Mouse (Mus musculus) heart, embryonic 14.5 days (tissue): ENCODE measurements around the gene Tmprss4. TPM values are rescaled to one million over a fixed set of nuclear protein-coding genes. Genes with fewer than 3 reads are reported as not detected.

ENCODE experiments used
- ATAC-seq: fragments of 200-750 bp; cut with Nextera tagmentation; 2 replicates; pipeline ENCODE4 v1.8.0; 2017; ENCODE audit warnings: low read depth, moderate TSS enrichment; ENCODE audit not compliant: insufficient number of reproducible peaks, insufficient read depth, low FRiP score
- H3K27ac ChIP-seq, 2 experiments: fragments of 200-500 bp in 1 of 2; fragments of 300-500 bp in 1 of 2; sonication (generic) in 1 of 2; replicated peaks in 1 of 2; 2 replicates each; pipeline ENCODE4 v1.5.1; 2012 to 2014; ENCODE audit warnings: low read depth in 2 of 2, low read length in 2 of 2, control low read depth in 1 of 2, mild to moderate bottlenecking in 1 of 2, mixed read lengths in 1 of 2; ENCODE audit not compliant: control insufficient read depth in 1 of 2, insufficient read depth in 1 of 2
- H3K27me3 ChIP-seq: fragments of 300-500 bp; sonication (generic); 2 replicates; pipeline ENCODE4 v1.6.1; 2014; ENCODE audit warnings: mild to moderate bottlenecking, low read length, control low read depth; ENCODE audit not compliant: control insufficient read depth, insufficient read depth
- H3K36me3 ChIP-seq: fragments of 300-500 bp; sonication (generic); 2 replicates; pipeline ENCODE4 v1.6.1; 2014; ENCODE audit warnings: mild to moderate bottlenecking, control low read depth, low read length, mixed read lengths; ENCODE audit not compliant: control insufficient read depth, insufficient read depth
- H3K4me1 ChIP-seq, 2 experiments: fragments of 200-500 bp in 1 of 2; fragments of 300-500 bp in 1 of 2; sonication (generic) in 1 of 2; 2 replicates each; pipeline ENCODE4 v1.6.1; 2012 to 2014; ENCODE audit warnings: low read length in 2 of 2, control low read depth in 1 of 2, mixed read lengths in 1 of 2; ENCODE audit not compliant: control insufficient read depth in 2 of 2, insufficient read depth in 2 of 2
- H3K4me2 ChIP-seq: fragments of 300-500 bp; sonication (generic); 2 replicates; pipeline ENCODE4 v1.6.1; 2014; ENCODE audit warnings: mild to moderate bottlenecking, low read length
- H3K4me3 ChIP-seq, 2 experiments: fragments of 200-500 bp in 1 of 2; fragments of 300-500 bp in 1 of 2; sonication (generic) in 1 of 2; 2 replicates each; pipeline ENCODE4 v1.5.1; 2012 to 2014; ENCODE audit warnings: low read length in 2 of 2, mild to moderate bottlenecking in 2 of 2, control low read depth in 1 of 2, low read depth in 1 of 2, moderate library complexity in 1 of 2; ENCODE audit not compliant: control insufficient read depth in 1 of 2, insufficient read depth in 1 of 2
- H3K9ac ChIP-seq: fragments of 300-500 bp; sonication (generic); 2 replicates; pipeline ENCODE4 v1.6.1; 2014; ENCODE audit warnings: mild to moderate bottlenecking, low read length
- H3K9me3 ChIP-seq: fragments of 300-500 bp; sonication (generic); 2 replicates; pipeline ENCODE4 v1.6.1; 2016; ENCODE audit warnings: low read length, control low read depth; ENCODE audit not compliant: control insufficient read depth
- WGBS: fragments of 180-500 bp; shearing (Covaris S2); extraction: QIAGEN DNeasy Blood & Tissue Kit; methylation state at CpG from one replicate; pipeline ENCODE4 v1.1.7; 2014; 5-methylcytosine and 5-hydroxymethylcytosine counted together
- polyA plus RNA-seq: library from polyadenylated mRNA; unstranded; fragments of >200 nt; fragmentation: Nextera tagmentation; extraction: Ambion mirVana; gene quantifications from 2 replicates; pipeline ENCODE4 v1.2.1, GENCODE M21; 2014

The Tmprss4 gene
- not detected in 2 replicates for polyA plus RNA-seq

DNA sequence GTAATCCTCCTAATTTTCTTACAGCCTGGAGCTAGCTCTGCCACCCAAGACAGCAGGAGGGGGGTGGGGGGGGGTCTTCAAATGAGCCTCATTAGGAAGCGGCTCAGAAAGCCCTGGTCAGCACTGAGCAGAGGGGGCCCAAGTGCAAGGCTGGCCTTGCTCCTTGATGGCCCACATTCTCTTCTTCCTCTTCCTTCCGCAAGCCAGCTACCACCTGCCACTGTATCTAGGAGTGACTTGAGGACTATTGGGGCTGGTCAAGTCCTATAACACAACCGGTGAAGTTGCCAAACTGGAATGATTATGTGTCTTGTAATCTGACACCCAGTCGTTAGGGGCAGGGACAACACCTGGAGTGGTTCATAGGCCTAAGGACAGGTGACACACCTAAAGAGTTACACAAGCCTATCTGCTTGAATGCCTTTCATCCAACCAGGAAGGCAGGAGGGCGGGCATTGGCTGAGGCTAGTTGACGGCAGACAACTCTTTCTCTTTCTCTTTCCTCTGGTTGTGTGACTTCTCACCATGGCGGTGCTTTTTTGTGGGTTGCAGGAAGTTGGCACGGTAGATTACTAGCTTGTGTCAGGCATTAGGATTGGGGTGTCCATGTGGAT lies at the start of gene Tmprss4:
Tmprss4 (minus strand) TSS at position 296 of the 614 bp plus-strand sequence.
- H3K4me3 ChIP-seq = no peak within 1 kb of the TSS
- no peak for ATAC-seq
- H3K27ac ChIP-seq = no peak within 1 kb of the TSS
- H3K4me1 ChIP-seq = no peaks in the 10 kb centered on the region
- 73% methylated on average over 8 of the region's 8 CpGs for WGBS
- H3K4me2 ChIP-seq = no peak within 1 kb of the TSS
- H3K27me3 ChIP-seq = peaks cover 4% of the 10 kb centered on the region; the same call in 1 of the 2 replicates
- H3K9ac ChIP-seq = no peak within 1 kb of the TSS
- no peaks in the 10 kb centered on the region for H3K36me3 ChIP-seq
- no peaks in the 10 kb centered on the region for H3K9me3 ChIP-seq

- Histone ChIP-seq H3K9me3 (no peaks in the 10 kb centered on the region), H3K27ac (no peak overlapping the region), H3K9ac (no peak overlapping the region), H3K4me2 (no peak overlapping the region), H3K27me3 (peaks cover 11% of the 10 kb centered on the region; the same call in 1 of the 2 replicates), H3K4me1 (no peaks in the 10 kb centered on the region), H3K4me3 (no peak overlapping the region), H3K36me3 (no peaks in the 10 kb centered on the region)
- ATAC-seq = no peak
- WGBS = 53% methylated on average over 6 of the region's 6 CpGs
These were observed 48.5 kb upstream of the Tmprss4 start for GRCm38 (mm10) chr9:45252395-45252794.

DNA sequence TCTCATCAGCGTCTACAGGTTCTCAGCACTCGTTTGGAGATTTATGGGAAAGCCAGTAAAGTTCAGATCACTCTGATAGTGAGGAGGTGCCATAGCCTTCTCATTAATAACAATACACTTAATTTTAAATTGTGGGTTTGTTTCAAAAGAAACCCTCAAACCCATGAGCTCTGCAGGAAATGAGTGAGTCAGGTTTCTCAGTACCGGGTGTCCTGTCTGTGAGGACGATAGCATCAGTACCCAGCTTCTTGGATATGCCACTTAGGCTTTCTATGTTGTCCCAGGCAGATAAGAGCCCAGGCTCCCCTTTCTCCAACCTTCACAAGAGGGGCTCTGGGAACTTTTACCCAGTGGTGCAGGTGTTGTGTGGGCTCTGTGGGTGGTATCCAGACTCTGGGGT lies 48.1 kb upstream of the Tmprss4 start:
- H3K9ac ChIP-seq = no peak overlapping the region
- peaks cover 8% of the 10 kb centered on the region; the same call in 1 of the 2 replicates for H3K27me3 ChIP-seq
- H3K9me3 ChIP-seq = no peaks in the 10 kb centered on the region
- no peaks in the 10 kb centered on the region for H3K36me3 ChIP-seq
- no peaks in the 10 kb centered on the region for H3K4me1 ChIP-seq
- WGBS = 57% methylated on average over 4 of the region's 4 CpGs
- no peak for ATAC-seq
- no peak overlapping the region for H3K4me3 ChIP-seq
- no peak overlapping the region for H3K27ac ChIP-seq
- no peak overlapping the region for H3K4me2 ChIP-seq

- ATAC-seq = no peak
- Histone ChIP-seq H3K4me3 (no peak overlapping the region), H3K27ac (no peak overlapping the region), H3K4me1 (no peaks in the 10 kb centered on the region), H3K9me3 (no peaks in the 10 kb centered on the region), H3K36me3 (no peaks in the 10 kb centered on the region), H3K4me2 (no peak overlapping the region), H3K27me3 (peaks cover 8% of the 10 kb centered on the region; the same call in 1 of the 2 replicates), H3K9ac (no peak overlapping the region)
- WGBS = 50% methylated on average over 3 of the region's 3 CpGs
These were observed 47.4 kb upstream of the Tmprss4 start for GRCm38 (mm10) chr9:45251281-45251680.

GRCm38 (mm10) chr9:45250306-45250705 lies 46.4 kb upstream of the Tmprss4 start:
- no peak overlapping the region for H3K9ac ChIP-seq
- no peak overlapping the region for H3K4me3 ChIP-seq
- peaks cover 8% of the 10 kb centered on the region; the same call in 1 of the 2 replicates for H3K27me3 ChIP-seq
- no peaks in the 10 kb centered on the region for H3K9me3 ChIP-seq
- WGBS = 83% methylated on average over 7 of the region's 7 CpGs
- no peak for ATAC-seq
- H3K36me3 ChIP-seq = no peaks in the 10 kb centered on the region
- no peaks in the 10 kb centered on the region for H3K4me1 ChIP-seq
- H3K4me2 ChIP-seq = no peak overlapping the region
- no peak overlapping the region for H3K27ac ChIP-seq

DNA sequence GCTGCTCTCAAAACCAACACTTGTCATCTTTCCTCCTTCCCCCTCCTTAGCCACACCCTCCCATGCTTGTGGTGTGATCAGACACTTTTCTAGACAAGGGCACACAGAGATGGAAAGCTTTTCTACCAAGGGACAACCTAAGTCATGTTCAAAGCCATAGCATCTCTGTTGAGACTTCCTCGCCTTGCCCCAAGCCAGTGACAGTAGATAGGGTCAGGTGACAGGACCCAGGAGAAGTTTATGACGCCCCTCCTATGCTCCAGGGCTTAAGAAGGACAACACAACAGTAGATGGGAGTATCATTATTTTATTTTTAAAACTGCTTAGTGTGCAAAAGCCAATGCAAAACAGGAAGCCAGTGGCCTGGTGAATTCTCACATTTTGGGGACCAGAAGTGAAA lies 43.6 kb upstream of the Tmprss4 start:
- Histone ChIP-seq H3K4me3 (no peak overlapping the region), H3K4me2 (no peak overlapping the region), H3K36me3 (no peaks in the 10 kb centered on the region), H3K9ac (no peak overlapping the region), H3K9me3 (no peaks in the 10 kb centered on the region), H3K4me1 (no peaks in the 10 kb centered on the region), H3K27me3 (no peaks in the 10 kb centered on the region), H3K27ac (no peak overlapping the region; a peak in 1 of 4 replicates)
- no peak for ATAC-seq
- 72% methylated on average over 2 of the region's 2 CpGs for WGBS

DNA sequence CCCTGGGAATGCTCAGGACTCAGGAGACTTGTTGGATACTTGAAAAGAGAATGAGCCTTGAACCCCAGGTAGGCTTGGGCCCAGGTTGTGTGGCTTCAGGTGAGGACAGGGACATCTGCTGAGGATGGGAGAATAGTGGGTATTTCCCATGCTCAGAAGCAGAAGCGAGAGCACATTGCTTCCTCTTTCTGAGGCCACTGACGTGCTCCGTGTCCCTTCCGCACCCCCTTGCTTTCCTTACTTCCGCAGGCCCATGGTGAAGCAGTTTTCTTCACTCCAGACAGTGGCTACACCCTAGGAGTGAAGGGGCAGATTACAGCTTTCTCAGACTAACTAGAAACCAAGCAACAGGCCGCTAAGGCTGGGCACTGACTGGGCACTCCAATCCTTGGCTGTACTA lies 42.2 kb upstream of the Tmprss4 start:
- Histone ChIP-seq H3K4me2 (no peak overlapping the region), H3K36me3 (no peaks in the 10 kb centered on the region), H3K9ac (no peak overlapping the region), H3K27me3 (no peaks in the 10 kb centered on the region), H3K9me3 (no peaks in the 10 kb centered on the region), H3K4me3 (no peak overlapping the region), H3K27ac (no peak overlapping the region), H3K4me1 (no peaks in the 10 kb centered on the region)
- WGBS = 85% methylated on average over 6 of the region's 6 CpGs
- ATAC-seq = no peak

GRCm38 (mm10) chr9:45245432-45245831 lies 41.5 kb upstream of the Tmprss4 start:
- 48% methylated on average over 1 of the region's 1 CpGs for WGBS
- no peak for ATAC-seq

More at GRCm38 (mm10) chr9:45245432-45245831, 41.5 kb upstream of the Tmprss4 start:
- Histone ChIP-seq H3K9ac (no peak overlapping the region), H3K36me3 (no peaks in the 10 kb centered on the region), H3K27ac (no peak overlapping the region), H3K9me3 (no peaks in the 10 kb centered on the region), H3K4me2 (no peak overlapping the region), H3K4me1 (no peaks in the 10 kb centered on the region), H3K4me3 (no peak overlapping the region), H3K27me3 (no peaks in the 10 kb centered on the region)
